Mouse (Mus musculus) forebrain, embryonic 12.5 days (tissue): ENCODE data around the gene Rbm14. TPM values are rescaled to one million over a fixed set of nuclear protein-coding genes. Genes with fewer than 3 reads are reported as not detected.

ENCODE experiments used
- ATAC-seq: fragments of 200-750 bp; cut with Nextera tagmentation; 2 replicates; pipeline ENCODE4 v1.8.0; 2017; ENCODE audit warnings: moderate TSS enrichment; ENCODE audit not compliant: low FRiP score
- H3K27ac ChIP-seq: fragments of 300-500 bp; sonication (generic); 2 replicates; pipeline ENCODE4 v1.5.1; 2016; ENCODE audit warnings: mild to moderate bottlenecking
- H3K27me3 ChIP-seq: fragments of 300-500 bp; sonication (generic); 2 replicates; pipeline ENCODE4 v1.6.1; 2016; ENCODE audit warnings: mild to moderate bottlenecking
- H3K36me3 ChIP-seq: fragments of 300-500 bp; sonication (generic); replicated peaks from 2 replicates; pipeline ENCODE4 v1.6.1; 2016; ENCODE audit warnings: mild to moderate bottlenecking
- H3K4me1 ChIP-seq: fragments of 300-500 bp; sonication (generic); 2 replicates; pipeline ENCODE4 v1.6.1; 2016
- H3K4me2 ChIP-seq: fragments of 300-500 bp; sonication (generic); 2 replicates; pipeline ENCODE4 v1.6.1; 2016; ENCODE audit warnings: mild to moderate bottlenecking, moderate library complexity
- H3K4me3 ChIP-seq: fragments of 300-500 bp; sonication (generic); replicated peaks from 2 replicates; pipeline ENCODE4 v1.5.1; 2016; ENCODE audit warnings: mild to moderate bottlenecking
- H3K9ac ChIP-seq: fragments of 300-500 bp; sonication (generic); 2 replicates; pipeline ENCODE4 v1.6.1; 2016; ENCODE audit warnings: mild to moderate bottlenecking
- H3K9me3 ChIP-seq: fragments of 300-500 bp; sonication (generic); 2 replicates; pipeline ENCODE4 v1.6.1; 2016
- WGBS: fragments of 180-500 bp; shearing (Covaris S2); methylation state at CpG from one replicate; pipeline ENCODE4 v1.1.7; 2016; 5-methylcytosine and 5-hydroxymethylcytosine counted together
- polyA plus RNA-seq: library from polyadenylated mRNA; unstranded; fragments of >200 nt; fragmentation: Nextera tagmentation; extraction: Ambion mirVana; gene quantifications from 2 replicates; pipeline ENCODE4 v1.2.1, GENCODE M21; 2016

Rbm14 gene
- polyA plus RNA-seq: 120 and 133 TPM in 2 replicates

GRCm38 (mm10) chr19:4811063-4811908, at the start of gene Rbm14, which contains the start of gene Gm21992:
Gene Rbm14 (minus strand): TSS chr19:4811634.
Gene Gm21992 (minus strand): TSS chr19:4811612.
- ATAC-seq: peak; percentile 98
- Histone ChIP-seq H3K4me1 (peaks cover 26% of the 10 kb centered on the region), H3K4me2 (peak within 1 kb of the TSS; percentile 90), H3K4me3 (peak within 1 kb of the TSS; percentile 82), H3K27me3 (no peaks in the 10 kb centered on the region), H3K27ac (peak within 1 kb of the TSS; percentile 95), H3K9ac (peak within 1 kb of the TSS; percentile 70), H3K9me3 (peaks cover 2% of the 10 kb centered on the region; the same call in 1 of the 2 replicates), H3K36me3 (peaks cover 2% of the 10 kb centered on the region)
- under 1% methylated on average over 83 of the region's 83 CpGs for WGBS

- no peak overlapping the region for H3K4me3 ChIP-seq
- H3K4me1 ChIP-seq: peaks cover 15% of the 10 kb centered on the region
- 77% methylated on average over 6 of the region's 6 CpGs for WGBS
- no peaks in the 10 kb centered on the region for H3K9me3 ChIP-seq
- peaks cover 15% of the 10 kb centered on the region for H3K27me3 ChIP-seq
- no peaks in the 10 kb centered on the region; the same call in 1 of the 2 replicates for H3K36me3 ChIP-seq
- H3K4me2 ChIP-seq: no peak overlapping the region
- H3K9ac ChIP-seq: no peak overlapping the region
- H3K27ac ChIP-seq: no peak overlapping the region
- no peak for ATAC-seq
These were observed 47.6 kb upstream of the Rbm14 start for GRCm38 (mm10) chr19:4859081-4859480.

GRCm38 (mm10) chr19:4855951-4856350, 44.5 kb upstream of the Rbm14 start:
- Histone ChIP-seq H3K9me3 (no peaks in the 10 kb centered on the region), H3K27me3 (peaks cover 12% of the 10 kb centered on the region; the same call in 1 of the 2 replicates), H3K27ac (no peak overlapping the region), H3K4me3 (no peak overlapping the region), H3K4me2 (peak overlapping the region; percentile 99), H3K4me1 (peaks cover 15% of the 10 kb centered on the region), H3K9ac (no peak overlapping the region), H3K36me3 (no peaks in the 10 kb centered on the region; the same call in 1 of the 2 replicates)
- 48% methylated on average over 4 of the region's 4 CpGs for WGBS
- ATAC-seq: no peak

GRCm38 (mm10) chr19:4855470-4855820, 44.0 kb upstream of the Rbm14 start:
- no peak; the same call in 1 of the 2 replicates for ATAC-seq
- WGBS: 1% methylated on average over 14 of the region's 14 CpGs
- H3K9ac ChIP-seq: peak overlapping the region; percentile 65
- peak overlapping the region; percentile 99 for H3K4me2 ChIP-seq
- H3K4me3 ChIP-seq: peak overlapping the region; percentile 59
- peaks cover 12% of the 10 kb centered on the region; the same call in 1 of the 2 replicates for H3K27me3 ChIP-seq
- peak overlapping the region; percentile 51; the same call in 1 of the 2 replicates for H3K27ac ChIP-seq
- H3K36me3 ChIP-seq: no peaks in the 10 kb centered on the region; the same call in 1 of the 2 replicates
- peaks cover 15% of the 10 kb centered on the region for H3K4me1 ChIP-seq
- H3K9me3 ChIP-seq: no peaks in the 10 kb centered on the region

- Histone ChIP-seq H3K9me3 (no peaks in the 10 kb centered on the region), H3K36me3 (no peaks in the 10 kb centered on the region), H3K4me1 (peaks cover 15% of the 10 kb centered on the region), H3K4me3 (peak within 1 kb of the TSS; percentile 59), H3K4me2 (peak within 1 kb of the TSS; percentile 99), H3K9ac (peak within 1 kb of the TSS; percentile 65), H3K27me3 (peaks cover 12% of the 10 kb centered on the region; the same call in 1 of the 2 replicates), H3K27ac (peak within 1 kb of the TSS; percentile 51; the same call in 1 of the 2 replicates)
- 4% methylated on average over 45 of the region's 45 CpGs for WGBS
- ATAC-seq: peak; percentile 89
These were observed 43.4 kb upstream of the Rbm14 start, which contains the start of gene Ctsf for GRCm38 (mm10) chr19:4854552-4855469. Gene Ctsf (plus strand): TSS chr19:4855130.

- H3K27ac ChIP-seq: no peak overlapping the region
- no peak overlapping the region for H3K9ac ChIP-seq
- H3K4me1 ChIP-seq: peaks cover 7% of the 10 kb centered on the region
- no peaks in the 10 kb centered on the region; the same call in 1 of the 2 replicates for H3K27me3 ChIP-seq
- no peak overlapping the region for H3K4me3 ChIP-seq
- no peak overlapping the region for H3K4me2 ChIP-seq
- 41% methylated on average over 5 of the region's 5 CpGs for WGBS
- no peak for ATAC-seq
- no peaks in the 10 kb centered on the region for H3K9me3 ChIP-seq
- H3K36me3 ChIP-seq: no peaks in the 10 kb centered on the region
These were observed 38.8 kb upstream of the Rbm14 start for GRCm38 (mm10) chr19:4850281-4850680.

GRCm38 (mm10) chr19:4849800-4850199, 38.4 kb upstream of the Rbm14 start:
- H3K9me3 ChIP-seq: no peaks in the 10 kb centered on the region
- no peak overlapping the region for H3K4me3 ChIP-seq
- H3K36me3 ChIP-seq: no peaks in the 10 kb centered on the region
- no peaks in the 10 kb centered on the region; the same call in 1 of the 2 replicates for H3K27me3 ChIP-seq
- no peak overlapping the region for H3K9ac ChIP-seq
- H3K4me2 ChIP-seq: no peak overlapping the region
- no peak overlapping the region for H3K27ac ChIP-seq
- 60% methylated on average over 4 of the region's 4 CpGs for WGBS
- peaks cover 5% of the 10 kb centered on the region; the same call in 1 of the 2 replicates for H3K4me1 ChIP-seq
- no peak for ATAC-seq

GRCm38 (mm10) chr19:4847490-4847889, 36.1 kb upstream of the Rbm14 start:
- no peak overlapping the region for H3K9ac ChIP-seq
- H3K4me2 ChIP-seq: no peak overlapping the region
- no peak for ATAC-seq
- H3K36me3 ChIP-seq: no peaks in the 10 kb centered on the region
- whole genome bisulfite sequencing: 42% methylated on average over 7 of the region's 7 CpGs
- H3K4me1 ChIP-seq: no peaks in the 10 kb centered on the region
- no peak overlapping the region for H3K4me3 ChIP-seq
- no peak overlapping the region for H3K27ac ChIP-seq
- peaks cover 7% of the 10 kb centered on the region for H3K27me3 ChIP-seq
- no peaks in the 10 kb centered on the region for H3K9me3 ChIP-seq

GRCm38 (mm10) chr19:4845846-4846245, 34.4 kb upstream of the Rbm14 start:
- Histone ChIP-seq H3K9me3 (no peaks in the 10 kb centered on the region), H3K27me3 (peaks cover 23% of the 10 kb centered on the region), H3K4me3 (no peak overlapping the region), H3K27ac (no peak overlapping the region), H3K9ac (no peak overlapping the region), H3K4me2 (no peak overlapping the region), H3K36me3 (no peaks in the 10 kb centered on the region), H3K4me1 (no peaks in the 10 kb centered on the region)
- WGBS: 81% methylated on average over 2 of the region's 2 CpGs
- ATAC-seq: no peak

GRCm38 (mm10) chr19:4842611-4843010, 31.2 kb upstream of the Rbm14 start:
- no peak overlapping the region for H3K9ac ChIP-seq
- peaks cover 36% of the 10 kb centered on the region for H3K27me3 ChIP-seq
- no peak overlapping the region for H3K4me3 ChIP-seq
- ATAC-seq: no peak
- H3K9me3 ChIP-seq: no peaks in the 10 kb centered on the region
- no peaks in the 10 kb centered on the region for H3K36me3 ChIP-seq
- peaks cover 18% of the 10 kb centered on the region for H3K4me1 ChIP-seq
- H3K4me2 ChIP-seq: no peak overlapping the region
- WGBS: 70% methylated on average over 2 of the region's 2 CpGs
- H3K27ac ChIP-seq: no peak overlapping the region

- WGBS: 87% methylated on average over 9 of the region's 9 CpGs
- H3K4me3 ChIP-seq: no peak overlapping the region
- H3K9ac ChIP-seq: no peak overlapping the region
- peaks cover 18% of the 10 kb centered on the region for H3K4me1 ChIP-seq
- ATAC-seq: no peak
- H3K27ac ChIP-seq: no peak overlapping the region
- H3K36me3 ChIP-seq: no peaks in the 10 kb centered on the region
- H3K4me2 ChIP-seq: no peak overlapping the region
- peaks cover 36% of the 10 kb centered on the region for H3K27me3 ChIP-seq
- no peaks in the 10 kb centered on the region for H3K9me3 ChIP-seq
These were observed 29.4 kb upstream of the Rbm14 start for GRCm38 (mm10) chr19:4840848-4841247.

- Histone ChIP-seq H3K4me2 (peak within 1 kb of the TSS; percentile 82), H3K36me3 (no peaks in the 10 kb centered on the region), H3K4me1 (peaks cover 18% of the 10 kb centered on the region), H3K27ac (no peak within 1 kb of the TSS), H3K9me3 (no peaks in the 10 kb centered on the region), H3K27me3 (peaks cover 36% of the 10 kb centered on the region), H3K4me3 (peak within 1 kb of the TSS; percentile 60), H3K9ac (peak within 1 kb of the TSS; percentile 69)
- under 1% methylated on average over 25 of the region's 25 CpGs for WGBS
- ATAC-seq: peak; percentile 99
These were observed 27.7 kb upstream of the Rbm14 start, which contains the start of the genes Ccs and Ccdc87 for GRCm38 (mm10) chr19:4839149-4839548. Gene Ccs (minus strand): TSS chr19:4839332. Gene Ccdc87 (plus strand): TSS chr19:4839366.
